Mouse (Mus musculus) testis, postnatal 14 days (tissue): ENCODE results near the gene Actrt2.

ENCODE experiments used
- DNase-seq: peaks from one replicate; pipeline ENCODE4 v3.0.0; 2021; ENCODE audit warnings: low spot score

The Actrt2 gene

DNA sequence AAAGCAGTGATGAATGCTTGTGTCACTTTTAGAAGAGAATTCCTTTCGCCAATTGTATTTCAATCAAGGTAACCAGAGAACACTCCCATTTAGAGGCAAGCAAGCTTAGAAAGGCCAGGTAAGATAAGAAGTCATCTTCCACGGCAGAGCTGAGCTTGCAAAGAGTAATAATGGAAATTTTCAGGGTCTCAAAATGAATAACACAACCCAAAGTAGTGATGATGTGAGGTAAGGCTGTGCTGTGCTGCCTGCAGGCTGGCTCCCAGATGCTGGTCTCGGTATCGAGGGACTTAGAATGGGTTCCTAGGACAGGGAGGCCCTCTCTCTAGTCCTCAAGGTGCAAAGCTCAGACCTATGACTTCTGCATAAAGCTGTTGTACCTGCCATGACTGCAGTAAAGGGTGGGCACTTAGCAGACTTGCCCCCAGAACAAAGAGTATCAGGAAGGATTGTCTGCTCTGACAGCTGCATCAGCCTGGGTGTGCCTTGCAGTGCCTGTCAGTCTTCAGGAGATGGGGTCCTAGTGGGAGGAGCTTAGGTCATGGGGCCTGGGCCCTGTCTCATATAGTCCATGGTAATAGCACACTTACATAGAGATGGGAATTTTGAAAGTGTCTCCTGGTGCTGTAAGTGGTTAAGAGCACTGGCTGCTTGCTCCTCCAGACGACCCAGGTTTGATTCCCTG lies 15.5 kb upstream of the Actrt2 start:
- no peak for DNase-seq

DNA sequence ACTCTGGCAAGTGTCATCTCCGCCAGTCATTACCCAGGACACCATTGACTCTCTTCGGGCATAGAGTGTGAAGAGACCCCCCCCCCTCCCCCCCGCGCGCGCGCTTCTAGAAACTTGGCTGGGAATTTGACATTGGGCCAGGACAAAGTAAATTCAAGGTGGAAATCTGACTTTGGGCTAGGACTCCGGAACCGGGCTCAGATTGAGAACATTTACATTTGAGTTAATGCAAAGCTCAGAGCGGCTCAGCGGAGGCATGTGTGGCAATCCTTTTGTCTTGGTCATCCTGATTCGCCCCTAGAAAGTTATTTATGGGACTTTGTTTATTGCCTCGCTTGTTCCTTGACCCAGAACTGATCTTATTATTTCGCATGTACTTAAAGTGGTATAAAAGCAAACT lies 14.6 kb upstream of the Actrt2 start:
- DNase-seq, result no peak

DNA sequence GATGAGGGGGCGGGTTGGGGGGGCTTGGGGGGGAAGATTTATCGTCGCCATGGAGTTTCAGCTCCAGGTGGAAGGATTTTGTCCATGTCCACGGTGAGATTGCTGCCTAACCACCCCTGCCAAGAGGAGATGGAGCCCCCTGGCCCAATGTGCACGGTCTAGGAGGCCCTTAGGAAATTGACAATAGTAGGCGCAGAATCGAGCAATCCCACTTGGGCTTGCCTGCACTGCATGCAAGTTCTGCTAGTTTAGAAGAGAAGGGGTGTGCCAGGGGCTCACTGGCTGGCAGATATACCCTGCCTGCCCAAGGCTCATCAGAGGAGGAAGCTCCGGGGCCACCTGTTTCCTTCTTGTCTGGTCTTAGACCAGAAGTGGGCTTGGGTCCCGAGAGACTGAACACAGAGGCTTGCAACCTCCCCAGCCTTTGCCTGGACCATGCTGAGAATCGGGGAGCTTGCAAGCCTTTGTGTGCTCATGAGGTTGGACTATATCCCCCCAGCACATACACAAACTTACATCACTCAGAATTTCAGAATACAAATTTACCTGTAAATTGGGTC lies 7.9 kb upstream of the Actrt2 start:
- no peak for DNase-seq

DNA sequence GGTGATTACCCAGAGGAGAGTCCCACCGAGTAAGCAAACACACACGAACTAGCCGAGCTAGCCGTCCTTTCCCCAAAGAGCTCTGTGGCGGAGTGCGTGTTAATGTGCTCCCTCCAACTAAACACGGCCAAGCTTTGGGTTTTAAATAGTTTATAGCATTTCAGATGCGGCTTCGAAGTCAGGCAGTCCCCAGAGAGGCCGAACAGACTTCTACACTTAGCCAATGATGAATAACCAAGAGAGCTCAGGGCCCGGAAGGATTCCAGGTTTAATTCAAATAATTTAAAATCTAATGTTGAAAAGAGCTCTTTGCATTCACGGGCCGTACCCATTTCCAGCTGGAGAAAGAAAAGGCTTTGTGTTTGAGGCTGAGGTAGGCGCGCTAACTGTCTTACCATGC lies 7.3 kb upstream of the Actrt2 start:
- no peak for DNase-seq

DNA sequence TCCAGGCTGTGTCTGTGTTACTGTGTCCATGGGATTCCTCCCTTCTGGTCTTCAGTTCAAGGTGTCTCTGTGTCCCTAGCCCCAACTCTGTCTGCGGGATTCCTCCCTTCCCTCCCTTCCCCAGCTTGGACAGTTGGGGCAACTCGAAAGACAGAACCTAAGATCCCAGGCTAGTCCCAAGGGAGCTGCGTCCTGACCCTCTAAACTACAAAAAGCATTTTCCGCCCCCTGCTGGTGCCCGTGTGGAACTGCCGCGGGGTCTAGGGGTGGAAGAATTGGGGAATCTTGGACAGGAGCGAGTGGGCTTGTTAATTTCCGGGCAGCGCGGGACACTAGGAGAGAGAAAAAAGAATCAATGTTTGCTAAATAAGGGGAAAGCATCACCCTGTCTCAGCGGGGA lies 6.9 kb upstream of the Actrt2 start:
- peak; percentile 31 for DNase-seq

DNA sequence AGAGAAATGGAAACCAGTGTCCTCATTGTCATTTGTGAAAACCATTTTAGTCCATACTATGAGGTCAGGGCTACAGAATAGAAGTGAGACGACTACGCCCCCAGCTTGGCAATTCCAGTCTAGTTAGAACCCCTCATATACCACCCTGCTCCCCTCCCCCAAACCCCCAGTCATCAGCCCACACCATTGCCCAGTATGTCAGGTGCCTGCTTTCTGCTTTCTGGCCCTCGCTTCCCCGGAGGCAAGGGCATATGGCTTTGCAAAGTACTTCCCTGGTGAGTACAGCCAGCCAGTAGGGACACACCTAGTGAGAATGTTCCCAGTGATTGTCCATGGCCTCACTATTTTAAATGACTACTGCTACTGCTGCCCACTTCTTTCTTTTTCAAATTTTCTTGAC lies 6.3 kb upstream of the Actrt2 start:
- DNase-seq, result no peak

DNA sequence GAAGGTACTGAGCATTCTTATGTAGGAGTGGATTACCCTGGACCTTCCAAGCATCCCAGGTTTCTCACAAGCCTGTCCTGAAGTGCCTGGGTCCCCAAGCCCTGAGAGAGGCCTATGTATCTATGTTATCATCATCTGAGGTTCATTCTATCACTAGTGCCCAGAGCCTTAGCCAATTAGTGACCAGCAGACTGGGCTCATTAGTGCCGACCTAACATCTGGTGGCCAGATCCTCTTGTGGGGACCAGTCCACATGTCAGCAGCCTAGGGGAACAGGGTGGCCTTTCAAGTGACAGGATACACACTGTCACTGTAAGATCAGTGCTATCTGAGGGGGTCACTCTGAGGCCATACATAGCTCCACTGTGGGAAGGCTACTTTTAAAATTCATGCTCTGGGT lies 4.4 kb upstream of the Actrt2 start:
- no peak for DNase-seq

DNA sequence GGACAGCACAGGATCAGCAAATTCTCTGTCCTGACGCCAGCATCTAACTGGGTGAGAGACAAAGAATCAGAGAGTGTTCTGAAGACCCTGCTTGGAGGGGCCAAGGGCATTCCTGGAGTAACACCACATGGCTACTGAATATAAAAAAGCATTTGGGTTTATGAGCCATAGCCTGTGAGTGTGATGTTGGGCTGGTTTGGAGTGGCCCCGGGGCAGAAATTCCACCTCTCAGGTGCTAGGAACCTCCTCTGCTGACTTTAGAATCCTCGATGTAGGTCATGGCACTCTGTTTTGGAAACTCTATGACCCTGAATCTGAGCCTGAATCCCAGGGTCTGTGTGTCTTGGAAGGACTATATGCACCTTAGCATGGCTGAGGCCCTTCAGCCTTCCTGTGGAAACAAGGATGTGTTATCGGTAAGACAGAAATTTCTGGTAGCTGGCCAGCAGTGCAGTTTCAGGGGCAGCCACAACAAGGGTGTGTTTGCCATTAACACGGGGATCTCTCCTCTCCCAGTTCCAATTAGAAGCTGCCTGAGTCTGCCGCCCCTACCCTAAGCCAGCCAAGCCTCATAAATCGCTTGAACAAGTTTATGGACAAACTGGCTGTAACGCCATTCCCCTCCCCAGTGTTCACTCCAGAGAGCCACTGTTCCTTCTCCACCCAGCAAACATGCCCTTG lies 3.7 kb upstream of the Actrt2 start:
- no peak for DNase-seq

DNA sequence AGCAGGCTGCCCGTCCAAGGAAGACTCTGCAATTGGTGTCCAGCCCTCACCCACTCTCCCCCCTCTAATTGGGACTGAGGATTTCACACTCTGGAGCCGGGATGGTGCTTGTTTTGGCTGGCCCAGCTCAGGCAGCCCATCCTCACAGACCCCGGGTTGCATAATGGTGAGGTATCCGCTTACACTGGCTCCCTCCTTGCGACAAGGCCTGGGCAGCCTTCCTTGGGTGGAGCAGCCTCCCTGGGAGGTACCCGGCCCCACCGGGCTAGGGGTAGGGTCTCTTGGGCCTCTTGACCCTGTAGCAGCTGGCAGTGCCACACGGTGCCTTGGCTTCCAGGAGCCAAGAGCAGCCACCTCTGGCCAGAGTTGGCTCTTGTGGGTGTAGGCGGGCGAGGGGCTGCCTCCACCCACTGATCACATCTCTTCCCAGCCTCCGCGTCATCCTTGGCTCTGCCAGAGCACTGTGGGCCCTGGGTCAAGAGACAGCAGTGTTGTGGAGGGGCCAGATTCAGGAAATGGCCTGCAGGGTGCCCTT lies 4.9 kb downstream of the Actrt2 start:
- DNase-seq, result no peak

DNA sequence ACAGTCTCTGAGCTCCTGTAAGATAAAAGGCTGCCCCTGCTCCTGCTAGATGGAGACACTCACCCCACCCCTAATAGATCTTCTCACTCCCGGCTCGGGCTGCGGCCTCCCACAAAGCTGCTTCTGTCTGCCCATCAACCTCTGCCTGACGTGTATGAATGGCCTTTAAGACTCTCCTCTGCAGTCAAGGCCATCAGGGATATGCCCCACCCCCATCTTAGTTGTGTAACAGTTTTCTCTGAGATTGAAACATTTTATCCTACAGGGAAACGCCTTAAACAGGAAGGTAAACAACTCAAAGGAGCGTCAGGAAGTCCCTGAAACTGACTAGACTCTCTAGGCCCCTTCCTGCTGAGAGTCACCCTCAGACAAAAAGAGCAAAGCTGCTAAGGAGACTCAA lies 6.4 kb downstream of the Actrt2 start:
- DNase-seq, result peak; percentile 44

DNA sequence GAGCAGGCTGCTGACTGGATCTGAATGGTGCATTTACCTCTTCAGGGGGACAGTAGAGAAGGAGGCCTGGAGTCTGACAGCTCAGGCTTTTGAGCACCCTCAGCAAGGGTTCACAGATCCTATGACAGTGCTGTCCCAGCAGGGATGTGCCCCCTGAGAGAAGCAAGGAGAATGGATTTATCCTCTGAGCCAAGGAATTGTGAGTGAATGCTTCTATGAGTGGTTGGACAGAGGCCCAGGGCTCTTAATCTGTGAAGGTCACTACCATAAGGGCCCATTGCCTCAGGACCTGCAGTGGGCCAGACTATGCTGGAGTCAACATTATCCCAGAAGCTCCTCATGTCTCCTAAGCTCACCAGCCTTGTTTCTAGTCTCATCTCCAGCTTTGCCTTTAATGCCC lies 7.6 kb downstream of the Actrt2 start:
- no peak for DNase-seq

DNA sequence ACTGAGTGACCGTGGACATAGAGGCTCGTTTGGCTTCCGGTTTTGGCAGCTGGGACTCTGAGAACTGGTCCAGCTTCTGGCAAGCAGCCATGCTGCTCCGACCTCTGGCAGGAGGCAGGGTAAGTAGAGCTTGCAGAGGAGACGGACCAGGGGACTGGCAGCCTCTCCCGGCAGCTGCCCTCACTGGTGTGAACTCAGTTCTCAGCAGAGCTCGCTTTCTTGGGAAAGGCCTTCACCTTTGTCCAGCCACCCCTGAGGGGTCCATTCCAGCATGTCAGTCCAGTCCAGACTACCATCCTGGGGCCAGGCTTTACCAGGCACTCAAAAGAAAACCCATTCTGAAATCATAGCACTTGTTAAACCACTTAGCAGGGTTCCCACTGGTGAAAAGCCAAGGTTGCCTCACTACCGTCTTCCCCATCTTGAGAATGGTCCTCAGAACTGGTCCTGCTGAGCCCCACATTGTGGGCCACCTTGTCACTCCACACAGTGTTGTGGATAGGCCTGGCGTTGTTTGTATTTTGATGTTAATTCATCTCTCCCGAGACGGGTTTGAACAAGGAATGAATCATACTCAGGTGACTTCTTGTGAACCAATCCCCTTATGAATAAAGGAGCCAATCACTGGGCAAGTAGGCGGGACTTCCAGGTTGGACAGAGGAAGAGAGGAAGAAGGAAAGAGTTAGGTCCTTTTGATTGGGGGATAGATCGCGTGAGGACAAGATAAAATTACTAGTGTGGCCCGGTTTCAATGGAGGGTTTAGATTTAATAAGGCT lies 12.3 kb downstream of the Actrt2 start:
- no peak for DNase-seq

DNA sequence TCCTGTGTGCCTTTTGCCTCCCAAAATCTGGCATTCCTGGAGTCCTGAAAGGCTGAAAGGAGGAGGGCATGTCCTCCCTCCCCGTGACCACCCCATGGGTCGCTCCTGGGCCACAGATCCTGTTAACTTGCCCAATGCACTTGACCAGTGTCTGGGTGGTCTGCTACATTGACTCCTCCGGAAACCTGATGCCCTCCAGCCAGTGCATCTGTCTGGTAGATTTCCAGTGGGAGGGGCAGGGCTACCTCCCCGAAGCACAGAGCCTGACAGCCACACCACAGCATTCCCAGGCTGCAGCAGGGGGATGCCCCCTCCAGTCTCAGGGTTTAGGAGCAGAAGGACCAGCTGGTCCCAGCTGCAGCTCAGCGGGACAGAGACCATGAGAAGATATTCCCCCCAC lies 15.2 kb downstream of the Actrt2 start:
- DNase-seq, result no peak

DNA sequence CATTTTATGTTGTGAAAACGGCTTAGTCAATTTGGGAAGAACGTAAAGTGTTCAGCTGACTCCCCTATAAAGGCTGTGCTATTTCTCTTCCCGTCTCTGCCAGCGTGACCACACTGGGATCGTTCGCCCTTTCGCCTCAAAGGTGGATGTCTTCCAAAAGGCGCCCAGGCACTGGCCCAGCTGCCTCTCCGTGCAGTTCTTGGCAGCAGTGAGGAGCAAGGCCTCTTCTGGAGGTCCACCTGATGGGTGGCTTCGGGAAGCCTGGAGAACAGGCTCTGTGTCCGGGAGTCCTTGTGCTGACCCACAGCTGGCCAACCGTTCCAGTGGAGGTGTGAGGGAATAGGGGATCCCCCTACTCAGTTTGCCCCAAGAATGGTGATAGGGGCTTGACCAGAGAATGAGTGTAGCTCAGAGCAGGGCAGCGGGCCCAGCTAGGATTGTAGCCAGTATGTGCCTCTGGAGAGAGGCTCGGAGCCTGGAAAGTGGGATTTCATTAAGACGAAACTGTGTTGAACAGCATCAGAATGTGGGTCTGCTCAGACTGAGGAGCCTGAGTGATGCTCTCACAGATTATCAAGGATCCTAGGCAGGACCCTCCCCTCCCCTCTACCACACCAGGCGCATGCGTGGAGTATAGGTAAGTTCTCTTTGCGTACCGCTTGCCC lies 18.5 kb downstream of the Actrt2 start:
- DNase-seq, result no peak

DNA sequence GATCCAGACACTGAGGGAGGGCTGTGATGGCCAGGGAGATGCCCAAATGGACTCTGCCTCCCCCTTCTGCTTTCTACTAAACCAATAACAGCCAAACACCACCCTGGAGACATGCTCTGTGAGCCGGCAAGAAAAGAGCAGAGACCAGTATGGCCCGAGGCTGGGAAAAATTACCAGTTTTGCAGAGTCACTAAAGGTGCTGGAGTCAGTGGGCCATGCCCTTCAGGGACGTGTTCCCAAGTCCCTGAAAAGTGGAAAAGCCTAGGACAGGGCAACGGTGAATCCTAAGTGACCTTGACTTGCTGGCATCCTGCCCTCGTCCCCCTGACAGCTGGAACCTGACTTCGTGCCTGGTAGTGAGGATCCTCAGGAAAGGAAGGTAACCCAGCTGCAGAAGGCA lies 25.2 kb downstream of the Actrt2 start:
- no peak for DNase-seq

DNA sequence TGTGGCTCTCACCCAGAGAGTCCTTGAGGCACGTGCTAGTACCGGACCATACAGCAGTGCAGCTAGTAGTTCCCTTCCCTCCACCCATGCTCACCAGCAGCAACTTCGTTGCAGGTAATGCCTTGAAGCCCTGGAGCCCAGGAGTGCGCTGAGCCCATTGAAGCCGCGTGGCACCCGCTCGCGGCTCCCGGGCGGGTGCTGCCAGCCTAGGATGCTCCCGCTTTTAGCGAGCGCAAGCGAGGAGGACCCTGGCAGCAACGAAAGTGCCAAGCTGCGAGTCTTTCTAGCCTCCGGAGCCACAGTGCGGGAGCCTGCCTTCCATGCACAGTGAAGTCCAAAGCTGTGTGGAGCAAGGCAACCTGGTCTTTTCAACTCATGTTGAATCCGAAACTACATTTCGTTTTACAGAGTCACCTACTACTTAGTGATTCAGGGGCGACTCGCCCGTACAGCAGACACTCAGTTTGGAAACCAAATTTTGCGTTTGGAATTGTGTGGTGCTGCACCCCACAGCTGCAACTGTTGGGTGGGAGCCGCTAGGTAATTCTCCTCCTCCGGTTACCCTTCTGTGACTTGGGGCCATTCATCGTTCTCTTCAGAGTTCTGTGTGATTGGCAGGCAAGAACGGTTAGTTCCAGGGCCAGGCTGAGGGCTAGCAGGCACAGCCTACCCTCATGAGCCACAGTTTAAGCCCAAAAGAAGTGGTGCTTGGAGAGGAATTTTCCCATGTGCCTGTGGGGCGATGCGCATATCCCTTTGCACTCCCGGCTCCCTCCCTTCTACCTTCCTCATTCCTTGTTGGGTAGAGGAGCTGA lies 26.2 kb downstream of the Actrt2 start:
- DNase-seq, result no peak

DNA sequence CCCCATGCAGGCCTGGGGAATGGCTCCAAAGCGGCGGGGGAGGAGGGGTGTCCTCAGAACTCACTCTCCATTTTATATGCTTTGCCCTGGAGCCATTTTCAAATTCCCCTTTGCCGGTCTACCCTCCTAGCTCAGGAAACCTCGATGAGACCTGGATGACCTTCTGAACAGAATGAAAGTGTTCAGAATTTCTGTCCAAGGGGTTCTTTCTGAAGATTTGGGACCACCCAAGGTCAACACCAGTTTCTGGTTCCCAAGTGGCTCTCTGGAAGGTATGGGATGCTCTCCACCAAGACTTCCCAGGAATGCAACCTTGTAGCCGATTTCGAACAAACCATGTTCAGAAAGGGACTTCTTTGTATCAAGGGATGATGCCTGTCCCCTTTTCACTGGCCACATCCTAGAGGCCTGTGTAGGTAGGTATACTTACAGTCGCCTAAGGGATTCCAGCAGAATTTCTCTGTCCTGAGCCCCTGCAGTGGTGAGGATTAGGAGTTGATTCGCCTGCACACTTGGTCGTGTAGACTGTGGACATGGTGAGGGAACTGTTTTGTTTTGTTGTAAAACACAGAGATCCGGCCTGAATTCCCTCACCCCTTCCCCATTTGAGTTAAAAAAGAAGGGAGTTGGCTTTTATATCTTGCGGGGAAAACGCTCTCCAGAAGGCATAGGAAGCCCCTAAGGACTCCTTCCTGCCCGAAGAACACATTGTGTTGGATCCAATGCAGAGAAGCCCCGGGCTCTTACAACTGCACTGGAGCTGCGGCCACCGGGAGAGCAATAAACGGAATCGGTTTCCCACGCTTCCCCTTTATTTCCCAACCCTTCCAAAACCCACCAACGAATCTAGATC lies 27.0 kb downstream of the Actrt2 start:
- DNase-seq, result no peak

DNA sequence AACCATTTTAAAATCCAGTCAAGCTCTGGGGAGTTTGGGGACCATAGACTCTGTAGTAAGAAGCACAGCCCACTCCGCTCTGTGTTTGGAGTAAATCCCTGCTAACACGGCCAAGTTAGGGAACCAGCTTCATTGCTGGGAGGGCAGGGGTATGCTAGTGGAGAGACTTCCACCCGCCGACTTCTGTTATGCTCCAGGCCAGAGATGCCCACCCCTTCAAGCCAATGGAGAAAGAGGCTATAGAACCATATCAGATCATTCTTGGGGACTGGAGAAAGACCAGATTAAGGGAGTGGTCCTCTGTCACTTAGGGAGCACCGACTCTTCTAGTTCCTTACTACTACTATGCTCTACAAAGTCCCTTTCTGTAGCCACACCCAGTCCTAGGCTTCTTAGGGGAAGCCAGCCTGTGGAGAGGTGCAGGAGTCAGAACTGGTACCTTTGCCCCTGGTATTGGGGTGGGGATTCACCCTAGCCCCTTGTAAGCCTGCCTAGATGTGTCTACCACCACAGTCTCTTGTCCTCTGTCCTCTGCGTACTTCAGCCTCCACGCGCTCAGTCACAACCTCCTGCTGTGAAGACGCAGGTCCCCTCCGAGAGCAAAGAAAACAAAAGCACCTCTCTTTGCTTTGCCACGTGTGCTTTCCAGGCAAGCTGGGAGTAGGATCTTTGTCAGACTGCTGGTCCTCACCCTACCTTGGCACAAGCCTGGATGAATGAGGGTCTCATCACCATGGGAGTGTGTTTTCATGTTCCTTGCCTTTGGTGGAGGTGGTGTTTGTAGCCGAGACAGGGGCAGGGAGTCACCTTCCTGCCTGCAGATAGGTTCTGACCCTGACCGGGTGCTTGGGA lies 27.9 kb downstream of the Actrt2 start:
- DNase-seq, result no peak

DNA sequence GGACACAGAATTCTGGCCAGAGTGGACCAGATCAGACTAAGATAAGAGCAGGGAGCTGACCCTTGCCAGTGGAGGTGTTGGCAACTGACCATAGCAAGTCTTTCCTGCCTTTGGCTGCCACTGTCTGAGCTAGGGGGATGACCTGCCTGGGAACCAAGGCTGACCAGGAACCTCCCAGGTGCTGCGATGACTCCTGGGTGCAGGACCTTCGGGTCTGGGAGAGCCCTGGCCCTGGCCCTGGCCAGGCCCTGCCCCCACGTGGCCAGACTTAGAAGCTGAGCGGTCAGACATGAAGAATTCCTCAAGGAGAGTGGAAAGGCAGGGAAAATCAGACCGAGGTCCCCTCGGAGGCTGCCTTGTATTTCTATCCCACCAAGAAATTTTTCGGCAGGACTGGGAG lies 28.5 kb downstream of the Actrt2 start:
- no peak for DNase-seq
